Mouse (Mus musculus): ENCODE measurements around the gene Gcgr.

DNA sequence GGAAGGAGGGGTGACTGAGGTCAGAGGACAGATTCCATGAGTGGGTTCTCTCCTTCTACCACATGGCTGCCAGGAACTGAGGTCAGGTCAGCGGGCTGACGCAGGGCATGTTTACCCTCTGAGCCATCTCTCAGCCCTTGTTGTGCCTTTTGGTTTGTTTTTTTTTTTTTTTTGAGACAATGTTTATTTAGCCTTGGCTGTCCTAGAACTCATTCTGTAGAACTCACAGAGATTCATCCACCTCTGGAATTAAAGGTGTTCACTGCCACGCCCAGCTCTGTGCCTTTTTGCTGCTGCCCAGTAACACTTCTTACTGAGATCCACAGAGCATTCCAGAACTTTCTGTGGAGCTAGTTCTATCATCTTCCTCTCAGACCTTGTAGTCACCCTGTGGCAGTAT lies 24.8 kb upstream of the Gcgr start:
- TF ChIP-seq GABPA (IDR thresholded peaks at IDR 0.05; ENCODE audit: low read depth, low read length) (no peak), POLR2AphosphoS2 (IDR thresholded peaks at IDR 0.05; ENCODE audit: low read length) (no peak), MAFK (IDR thresholded peaks at IDR 0.05; ENCODE audit: borderline replicate concordance, low read depth, low read length) (no peak)

Measured in MEL (cell line).